Mouse (Mus musculus): ENCODE measurements around the gene Twf2. TPM values are rescaled to one million over a fixed set of nuclear protein-coding genes. Genes with fewer than 3 reads are reported as not detected.

Gene Twf2
- total and polyA plus RNA-seq, 3 experiments: 120 to 186 (median 131) TPM

DNA sequence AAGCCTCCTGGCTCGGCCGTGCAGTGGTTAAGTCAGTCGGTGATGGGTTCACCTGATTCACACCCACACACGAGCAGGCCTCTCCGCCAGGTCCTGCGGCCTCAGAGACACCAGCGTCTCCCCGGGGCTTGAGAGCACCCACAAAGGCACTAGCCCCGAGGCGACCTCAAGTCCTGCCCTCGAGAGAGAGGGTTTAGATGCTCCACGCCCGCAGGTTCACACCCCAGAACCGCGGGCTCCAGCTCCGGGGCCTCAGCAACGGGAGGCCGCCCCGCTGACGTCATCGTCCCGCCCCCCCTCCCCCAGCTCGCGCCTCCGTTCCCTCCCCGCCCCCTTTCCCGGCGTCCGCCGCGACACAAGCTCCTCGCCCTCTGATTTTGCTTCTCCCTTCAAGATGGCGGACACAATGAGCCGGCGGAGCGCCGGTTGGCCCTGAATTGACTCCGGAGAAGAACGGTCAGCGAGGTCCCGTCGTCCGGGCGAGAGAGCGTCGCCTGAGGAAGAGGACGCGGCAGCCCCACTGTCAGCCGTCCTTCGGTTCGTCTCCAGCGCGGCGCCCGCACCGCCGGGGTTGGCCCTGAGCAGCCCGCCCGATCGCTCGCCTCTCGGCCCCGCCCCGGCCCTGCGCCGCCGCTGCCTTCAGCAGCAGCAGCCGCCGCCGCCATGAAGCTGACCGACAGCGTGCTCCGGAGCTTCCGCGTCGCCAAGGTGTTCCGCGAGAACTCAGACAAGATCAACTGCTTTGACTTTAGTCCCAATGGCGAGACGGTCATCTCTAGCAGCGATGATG is 32.2 kb upstream of the Twf2 start, which contains the start of gene Wdr82:
Gene Wdr82 (plus strand): TSS at position 373 of the 790 bp plus-strand sequence.
- H3K4me3 ChIP-seq (replicated peaks in 1 of 3; ENCODE audit: low read depth in 2 of 3, low read length in 2 of 3, poor library complexity in 1 of 3): peak within 1 kb of the TSS; percentile 75 to 90 (median 79)
- peaks cover 45% of the 10 kb centered on the region for H3K79me2 ChIP-seq (replicated peaks; ENCODE audit: control insufficient read depth, extremely low read depth, insufficient read depth, poor library complexity, severe bottlenecking)
- H3K36me3 ChIP-seq (replicated peaks in 1 of 2; ENCODE audit: control insufficient read depth in 1 of 2, insufficient read depth in 1 of 2, low read length in 1 of 2): peaks cover 0 to 8% of the 10 kb centered on the region in 2 experiments
- no peaks in the 10 kb centered on the region for H3K9me3 ChIP-seq (replicated peaks; ENCODE audit: low read length)
- H3K27me3 ChIP-seq (replicated peaks): no peaks in the 10 kb centered on the region
- peak; percentile 88 for DNase-seq (ENCODE audit: extremely low read depth)
- H3K4me2 ChIP-seq (ENCODE audit: insufficient read depth, low read depth, poor library complexity, severe bottlenecking): peak within 1 kb of the TSS; percentile 93
- TF ChIP-seq MAX (IDR thresholded peaks at IDR 0.05; ENCODE audit: low read length) (peak; percentile 96), MXI1 (IDR thresholded peaks at IDR 0.05; ENCODE audit: low read depth, low read length) (peak; percentile 72; the same call in 1 of the 2 replicates), POLR2A (IDR thresholded peaks at IDR 0.05; ENCODE audit: low read depth, low read length) (peak; percentile 95), ZNF384 (IDR thresholded peaks at IDR 0.05; ENCODE audit: low read depth, low read length) (no peak), CTCF (conservative IDR thresholded peaks at IDR 0.05 in 1 of 2, IDR thresholded peaks at IDR 0.05 in 1 of 2; ENCODE audit: low read depth in 2 of 2, low read length in 2 of 2) (no peak), PAX5 (IDR thresholded peaks at IDR 0.05; ENCODE audit: low read length) (no peak), NRF1 (IDR thresholded peaks at IDR 0.05; ENCODE audit: low read depth, low read length) (peak; percentile 52; the same call in 1 of the 2 replicates), ZMIZ1 (IDR thresholded peaks at IDR 0.05; ENCODE audit: low read depth, low read length) (peak; percentile 89), RCOR1 (conservative IDR thresholded peaks at IDR 0.05; ENCODE audit: low read depth, low read length) (0 out of 2 replicates have a peak, but pooled peaks have one; percentile 44), MEF2A (IDR thresholded peaks at IDR 0.05; ENCODE audit: borderline replicate concordance, low read depth, low read length) (peak; percentile 28; the same call in 1 of the 2 replicates), BHLHE40 (IDR thresholded peaks at IDR 0.05; ENCODE audit: low read depth, low read length) (no peak), RAD21 (IDR thresholded peaks at IDR 0.05; ENCODE audit: low read depth, low read length) (no peak), USF2 (conservative IDR thresholded peaks at IDR 0.05; ENCODE audit: low read depth, low read length) (no peak), TBP (conservative IDR thresholded peaks at IDR 0.05; ENCODE audit: low read depth, low read length) (peak; percentile 64), E2F4 (IDR thresholded peaks at IDR 0.05; ENCODE audit: insufficient replicate concordance, low read depth, low read length) (no peak), EP300 (IDR thresholded peaks at IDR 0.05; ENCODE audit: low read length) (no peak), ETS1 (conservative IDR thresholded peaks at IDR 0.05; ENCODE audit: low read depth, low read length) (no peak), UBTF (IDR thresholded peaks at IDR 0.05; ENCODE audit: low read depth, low read length) (peak; percentile 89), CHD1 (IDR thresholded peaks at IDR 0.05; ENCODE audit: low read depth, low read length) (no peak), TCF12 (IDR thresholded peaks at IDR 0.05; ENCODE audit: low read depth, low read length) (peak; percentile 92), POLR2AphosphoS2 (IDR thresholded peaks at IDR 0.05; ENCODE audit: low read depth, low read length) (peak; percentile 80; the same call in 1 of the 2 replicates), JUN (IDR thresholded peaks at IDR 0.05; ENCODE audit: insufficient read depth, low read depth, low read length) (no peak), MAZ (IDR thresholded peaks at IDR 0.05; ENCODE audit: low read depth, low read length) (no peak), SMC3 (IDR thresholded peaks at IDR 0.05; ENCODE audit: low read depth, low read length) (no peak), ELF1 (IDR thresholded peaks at IDR 0.05; ENCODE audit: low read depth, low read length) (peak; percentile 56; the same call in 1 of the 2 replicates), MAFK (IDR thresholded peaks at IDR 0.05; ENCODE audit: insufficient replicate concordance, low read length) (no peak), ZC3H11A (IDR thresholded peaks at IDR 0.05; ENCODE audit: low read depth, low read length) (no peak), NELFE (IDR thresholded peaks at IDR 0.05; ENCODE audit: low read depth, low read length) (peak; percentile 93), KAT2A (IDR thresholded peaks at IDR 0.05; ENCODE audit: insufficient replicate concordance, low read length) (0 out of 2 replicates have a peak, but pooled peaks have one; percentile 37), IRF4 (IDR thresholded peaks at IDR 0.05; ENCODE audit: low read depth, low read length) (no peak), CHD2 (IDR thresholded peaks at IDR 0.05; ENCODE audit: low read length) (peak; percentile 41; the same call in 1 of the 2 replicates), JUND (conservative IDR thresholded peaks at IDR 0.05; ENCODE audit: low read depth, low read length) (no peak), HCFC1 (IDR thresholded peaks at IDR 0.05; ENCODE audit: low read depth, low read length) (peak; percentile 71), SIN3A (IDR thresholded peaks at IDR 0.05; ENCODE audit: low read length) (peak; percentile 81), MYC (IDR thresholded peaks at IDR 0.05; ENCODE audit: low read depth, low read length) (no peak; the same call in 1 of the 2 replicates), GABPA (IDR thresholded peaks at IDR 0.05; ENCODE audit: insufficient replicate concordance, low read depth, low read length) (no peak), ZKSCAN1 (IDR thresholded peaks at IDR 0.05; ENCODE audit: borderline replicate concordance, low read depth, low read length) (no peak), USF1 (IDR thresholded peaks at IDR 0.05; ENCODE audit: low read depth, low read length) (no peak)
- peaks cover 6 to 32% of the 10 kb centered on the region in 2 experiments; a peak in 3 of 4 replicates for H3K4me1 ChIP-seq (ENCODE audit: control insufficient read depth in 1 of 2, insufficient read depth in 2 of 2)
- in situ Hi-C loops (cut with MboI; ENCODE audit: low pct_ligation_motif_present, low pct_unique_long_range_greater_than_20kb, low sequenced_read_pairs): no loop called here
- H3K9ac ChIP-seq (ENCODE audit: insufficient read depth, low read depth): peak within 1 kb of the TSS; percentile 73
- dilution Hi-C loops (cut with MboI; ENCODE audit: extremely low pct_ligation_motif_present, extremely low pct_unique_long_range_greater_than_20kb, low sequenced_read_pairs): no loop called here
- H3K27ac ChIP-seq (ENCODE audit: insufficient read depth, low read depth): peak within 1 kb of the TSS; percentile 82

Measured in CH12.LX (cell line).